Mouse (Mus musculus): Measurements from ENCODE around the gene Glp2r. TPM values are rescaled to one million over a fixed set of nuclear protein-coding genes. Genes with fewer than 3 reads are reported as not detected.

Gene Glp2r
- 0.03 TPM in 1 of 2 replicates, not detected in the other for polyA plus RNA-seq (2015; fragmentation: Nextera tagmentation; extraction: Ambion mirVana)

- no peak for DNase-seq (ENCODE audit: low spot score)
These were observed at the start of gene Glp2r for GRCm38 (mm10) chr11:67771053-67771452. Glp2r (minus strand) TSS chr11:67771153.

GRCm38 (mm10) chr11:67820221-67820620 lies 49.3 kb upstream of the Glp2r start:
- DNase-seq (ENCODE audit: low spot score) = peak; percentile 4

GRCm38 (mm10) chr11:67819604-67820003 lies 48.7 kb upstream of the Glp2r start:
- DNase-seq (ENCODE audit: low spot score) = no peak

- DNase-seq (ENCODE audit: low spot score) = no peak
These were observed 40.6 kb upstream of the Glp2r start for GRCm38 (mm10) chr11:67811535-67811934.

- no peak for DNase-seq (ENCODE audit: low spot score)
These were observed 37.1 kb upstream of the Glp2r start for GRCm38 (mm10) chr11:67808051-67808450.

- no peak for DNase-seq (ENCODE audit: low spot score)
These were observed 36.1 kb upstream of the Glp2r start for GRCm38 (mm10) chr11:67806832-67807597.

GRCm38 (mm10) chr11:67805538-67805937 lies 34.6 kb upstream of the Glp2r start:
- DNase-seq (ENCODE audit: low spot score) = no peak

GRCm38 (mm10) chr11:67801169-67801568 lies 30.2 kb upstream of the Glp2r start:
- no peak for DNase-seq (ENCODE audit: low spot score)

- no peak for DNase-seq (ENCODE audit: low spot score)
These were observed 29.3 kb upstream of the Glp2r start for GRCm38 (mm10) chr11:67800130-67800723.

GRCm38 (mm10) chr11:67797931-67798330 lies 27.0 kb upstream of the Glp2r start, which contains the start of gene Dhrs7c:
Dhrs7c (plus strand) TSS chr11:67798187.
- no peak for DNase-seq (ENCODE audit: low spot score)

- no peak for DNase-seq (ENCODE audit: low spot score)
These were observed 19.2 kb upstream of the Glp2r start for GRCm38 (mm10) chr11:67790182-67790581.

GRCm38 (mm10) chr11:67774379-67774778 lies 3.4 kb upstream of the Glp2r start, which contains the start of gene Gsg1l2:
Gsg1l2 (plus strand) TSS chr11:67774608.
- DNase-seq (ENCODE audit: low spot score) = no peak

GRCm38 (mm10) chr11:67772577-67772976 lies 1.6 kb upstream of the Glp2r start:
- DNase-seq (ENCODE audit: low spot score) = no peak

- no peak for DNase-seq (ENCODE audit: low spot score)
These were observed 738 bp upstream of the Glp2r start for GRCm38 (mm10) chr11:67771691-67772090.

GRCm38 (mm10) chr11:67757373-67758167 lies 13.4 kb downstream of the Glp2r start:
- DNase-seq (ENCODE audit: low spot score) = no peak

- DNase-seq (ENCODE audit: low spot score) = no peak
These were observed 14.7 kb downstream of the Glp2r start for GRCm38 (mm10) chr11:67756287-67756686.

- no peak for DNase-seq (ENCODE audit: low spot score)
These were observed 29.4 kb downstream of the Glp2r start for GRCm38 (mm10) chr11:67741569-67741968.

GRCm38 (mm10) chr11:67738846-67739490 lies 32.0 kb downstream of the Glp2r start:
- no peak for DNase-seq (ENCODE audit: low spot score)

- no peak for DNase-seq (ENCODE audit: low spot score)
These were observed 32.6 kb downstream of the Glp2r start for GRCm38 (mm10) chr11:67738345-67738744.

GRCm38 (mm10) chr11:67734597-67734996 lies 36.4 kb downstream of the Glp2r start:
- no peak for DNase-seq (ENCODE audit: low spot score)

GRCm38 (mm10) chr11:67733726-67734125 lies 37.2 kb downstream of the Glp2r start:
- DNase-seq (ENCODE audit: low spot score) = no peak

All from thymus, postnatal 0 days (tissue).